Mouse (Mus musculus) heart, embryonic 14.5 days (tissue): Measurements from ENCODE around the gene Hebp1. TPM values are rescaled to one million over a fixed set of nuclear protein-coding genes. Genes with fewer than 3 reads are reported as not detected.

Experiments used
- ATAC-seq: fragments of 200-750 bp; cut with Nextera tagmentation; 2 replicates; pipeline ENCODE4 v1.8.0; 2017; ENCODE audit warnings: low read depth, moderate TSS enrichment; ENCODE audit not compliant: insufficient number of reproducible peaks, insufficient read depth, low FRiP score
- H3K27ac ChIP-seq, 2 experiments: fragments of 200-500 bp in 1 of 2; fragments of 300-500 bp in 1 of 2; sonication (generic) in 1 of 2; replicated peaks in 1 of 2; 2 replicates each; pipeline ENCODE4 v1.5.1; 2012 to 2014; ENCODE audit warnings: low read depth in 2 of 2, low read length in 2 of 2, control low read depth in 1 of 2, mild to moderate bottlenecking in 1 of 2, mixed read lengths in 1 of 2; ENCODE audit not compliant: control insufficient read depth in 1 of 2, insufficient read depth in 1 of 2
- H3K27me3 ChIP-seq: fragments of 300-500 bp; sonication (generic); 2 replicates; pipeline ENCODE4 v1.6.1; 2014; ENCODE audit warnings: mild to moderate bottlenecking, low read length, control low read depth; ENCODE audit not compliant: control insufficient read depth, insufficient read depth
- H3K36me3 ChIP-seq: fragments of 300-500 bp; sonication (generic); 2 replicates; pipeline ENCODE4 v1.6.1; 2014; ENCODE audit warnings: mild to moderate bottlenecking, control low read depth, low read length, mixed read lengths; ENCODE audit not compliant: control insufficient read depth, insufficient read depth
- H3K4me1 ChIP-seq, 2 experiments: fragments of 200-500 bp in 1 of 2; fragments of 300-500 bp in 1 of 2; sonication (generic) in 1 of 2; 2 replicates each; pipeline ENCODE4 v1.6.1; 2012 to 2014; ENCODE audit warnings: low read length in 2 of 2, control low read depth in 1 of 2, mixed read lengths in 1 of 2; ENCODE audit not compliant: control insufficient read depth in 2 of 2, insufficient read depth in 2 of 2
- H3K4me2 ChIP-seq: fragments of 300-500 bp; sonication (generic); 2 replicates; pipeline ENCODE4 v1.6.1; 2014; ENCODE audit warnings: mild to moderate bottlenecking, low read length
- H3K4me3 ChIP-seq, 2 experiments: fragments of 200-500 bp in 1 of 2; fragments of 300-500 bp in 1 of 2; sonication (generic) in 1 of 2; 2 replicates each; pipeline ENCODE4 v1.5.1; 2012 to 2014; ENCODE audit warnings: low read length in 2 of 2, mild to moderate bottlenecking in 2 of 2, control low read depth in 1 of 2, low read depth in 1 of 2, moderate library complexity in 1 of 2; ENCODE audit not compliant: control insufficient read depth in 1 of 2, insufficient read depth in 1 of 2
- H3K9ac ChIP-seq: fragments of 300-500 bp; sonication (generic); 2 replicates; pipeline ENCODE4 v1.6.1; 2014; ENCODE audit warnings: mild to moderate bottlenecking, low read length
- H3K9me3 ChIP-seq: fragments of 300-500 bp; sonication (generic); 2 replicates; pipeline ENCODE4 v1.6.1; 2016; ENCODE audit warnings: low read length, control low read depth; ENCODE audit not compliant: control insufficient read depth
- WGBS: fragments of 180-500 bp; shearing (Covaris S2); extraction: QIAGEN DNeasy Blood & Tissue Kit; methylation state at CpG from one replicate; pipeline ENCODE4 v1.1.7; 2014; 5-methylcytosine and 5-hydroxymethylcytosine counted together
- polyA plus RNA-seq: library from polyadenylated mRNA; unstranded; fragments of >200 nt; fragmentation: Nextera tagmentation; extraction: Ambion mirVana; gene quantifications from 2 replicates; pipeline ENCODE4 v1.2.1, GENCODE M21; 2014

Hebp1 gene
- polyA plus RNA-seq, 1 experiment from 2014 or later = 9.2 TPM

DNA sequence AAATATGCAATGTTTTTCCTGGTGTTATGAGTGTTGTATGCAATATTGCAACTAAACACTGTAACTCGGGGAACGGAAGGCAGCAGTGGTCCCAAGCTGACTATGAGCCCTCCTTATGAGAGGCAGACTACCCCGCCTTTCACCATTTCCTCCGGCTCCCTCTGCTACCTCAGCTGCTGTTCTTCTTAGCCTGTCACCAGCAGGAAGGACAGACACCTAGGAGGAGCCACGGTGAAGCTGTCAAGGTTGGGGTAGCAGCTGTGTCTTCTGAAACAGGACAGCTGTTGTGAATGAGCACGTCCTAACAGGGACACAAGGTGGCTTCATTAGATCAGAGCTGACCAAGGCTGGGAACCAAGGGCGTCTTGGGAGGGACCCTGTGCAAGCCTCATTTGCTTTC, 59.6 kb downstream of the Hebp1 start:
- 60% methylated on average over 7 of the region's 7 CpGs for WGBS
- Histone ChIP-seq H3K9me3 (no peaks in the 10 kb centered on the region), H3K27me3 (no peaks in the 10 kb centered on the region), H3K4me2 (no peak overlapping the region), H3K27ac (no peak overlapping the region; a peak in 1 of 4 replicates), H3K36me3 (no peaks in the 10 kb centered on the region), H3K4me1 (peaks cover 10 to 16% of the 10 kb centered on the region in 2 experiments), H3K9ac (no peak overlapping the region), H3K4me3 (no peak overlapping the region)
- peak; percentile 38; the same call in 1 of the 2 replicates for ATAC-seq

DNA sequence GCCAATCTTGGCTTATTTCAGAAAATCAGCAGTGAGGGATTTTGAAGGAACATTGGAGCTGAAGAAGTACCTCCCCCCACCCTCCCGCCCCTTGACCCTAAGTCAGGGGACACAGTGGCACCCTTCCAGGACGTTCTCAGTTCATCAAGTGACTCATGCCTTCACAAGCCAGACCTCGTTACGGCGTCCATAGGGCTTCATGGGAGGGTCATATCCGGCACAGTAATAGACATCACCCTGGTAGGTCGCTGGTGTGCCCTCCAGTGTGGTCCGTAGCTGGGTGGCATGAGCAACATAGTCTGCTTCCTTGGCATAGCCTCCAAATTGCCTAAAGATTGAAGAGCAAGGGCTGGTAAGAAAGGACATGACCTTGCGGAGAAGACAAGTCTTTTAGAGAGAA, 60.1 kb downstream of the Hebp1 start:
- Histone ChIP-seq H3K36me3 (no peaks in the 10 kb centered on the region), H3K9ac (no peak overlapping the region), H3K4me1 (peaks cover 10 to 16% of the 10 kb centered on the region in 2 experiments), H3K27ac (no peak overlapping the region; a peak in 1 of 4 replicates), H3K4me3 (no peak overlapping the region), H3K9me3 (no peaks in the 10 kb centered on the region), H3K4me2 (no peak overlapping the region), H3K27me3 (no peaks in the 10 kb centered on the region)
- 76% methylated on average over 9 of the region's 9 CpGs for WGBS
- ATAC-seq = no peak

DNA sequence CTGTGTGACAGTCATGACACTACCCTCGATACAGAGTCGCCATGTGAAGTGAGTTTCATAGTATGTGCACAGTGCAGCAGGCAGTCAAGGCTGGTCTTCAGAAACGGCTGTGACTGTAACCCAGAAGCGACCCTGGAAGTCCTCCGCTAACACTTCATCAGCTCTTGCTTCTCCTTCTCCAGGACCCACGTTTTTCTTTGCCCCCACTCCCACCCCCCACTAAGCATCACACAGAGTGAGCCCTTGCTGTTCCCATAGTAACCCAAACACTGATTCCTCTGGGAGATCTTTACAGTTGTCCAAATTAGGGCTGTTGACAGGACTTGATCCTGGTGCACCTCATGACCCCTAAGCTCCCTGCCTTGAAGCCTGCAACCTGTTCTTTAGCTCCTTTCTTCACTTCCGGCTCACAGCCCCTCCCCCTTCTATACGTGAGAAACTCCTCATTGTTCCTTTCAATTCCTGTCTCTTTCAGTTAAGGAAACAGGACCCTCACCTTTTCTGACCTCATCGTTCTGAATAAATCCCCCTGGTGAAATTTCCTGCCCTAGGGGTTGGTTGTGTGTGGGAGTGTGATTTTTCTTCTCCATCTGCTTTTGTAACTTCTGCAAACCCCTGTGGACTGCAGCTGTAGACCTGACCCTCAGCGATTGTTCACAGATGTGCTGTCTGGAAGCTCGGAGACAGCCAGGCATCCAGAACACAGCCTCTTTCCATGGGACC, 61.2 kb downstream of the Hebp1 start:
- Histone ChIP-seq H3K27ac (peak overlapping the region; percentile 1 to 35; a peak in 2 of 4 replicates), H3K4me3 (no peak overlapping the region), H3K27me3 (no peaks in the 10 kb centered on the region), H3K9me3 (no peaks in the 10 kb centered on the region), H3K36me3 (no peaks in the 10 kb centered on the region), H3K4me1 (peaks cover 8 to 15% of the 10 kb centered on the region in 2 experiments), H3K9ac (0 out of 2 replicates have a peak overlapping the region, but pooled peaks have one; percentile 2), H3K4me2 (peak overlapping the region; percentile 23)
- ATAC-seq = no peak
- WGBS = 24% methylated on average over 11 of the region's 11 CpGs

DNA sequence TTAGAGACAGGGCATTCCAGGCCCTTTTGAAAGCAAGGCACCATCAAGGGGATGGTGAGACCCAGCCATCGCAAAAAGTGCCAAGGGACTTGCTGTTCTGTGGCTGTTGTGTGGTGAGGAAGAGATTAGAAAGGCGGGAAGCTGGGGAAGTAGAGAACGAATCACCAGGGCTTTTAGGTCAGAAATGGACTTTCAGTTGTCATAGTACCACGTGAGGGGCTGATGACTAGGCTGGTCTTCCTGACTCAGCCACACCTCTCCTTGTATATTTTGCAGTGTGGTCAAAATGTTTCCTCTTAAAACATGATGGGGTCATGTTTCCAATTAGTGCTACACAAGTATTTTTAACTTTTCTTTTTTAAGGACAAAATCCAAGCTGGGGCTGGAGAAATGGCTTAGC, 62.1 kb downstream of the Hebp1 start:
- Histone ChIP-seq H3K27ac (no peak overlapping the region), H3K36me3 (no peaks in the 10 kb centered on the region), H3K9ac (no peak overlapping the region), H3K4me2 (no peak overlapping the region), H3K9me3 (no peaks in the 10 kb centered on the region), H3K27me3 (no peaks in the 10 kb centered on the region), H3K4me1 (peaks cover 5 to 10% of the 10 kb centered on the region in 2 experiments), H3K4me3 (no peak overlapping the region)
- 72% methylated on average over 4 of the region's 4 CpGs for WGBS
- ATAC-seq = no peak

DNA sequence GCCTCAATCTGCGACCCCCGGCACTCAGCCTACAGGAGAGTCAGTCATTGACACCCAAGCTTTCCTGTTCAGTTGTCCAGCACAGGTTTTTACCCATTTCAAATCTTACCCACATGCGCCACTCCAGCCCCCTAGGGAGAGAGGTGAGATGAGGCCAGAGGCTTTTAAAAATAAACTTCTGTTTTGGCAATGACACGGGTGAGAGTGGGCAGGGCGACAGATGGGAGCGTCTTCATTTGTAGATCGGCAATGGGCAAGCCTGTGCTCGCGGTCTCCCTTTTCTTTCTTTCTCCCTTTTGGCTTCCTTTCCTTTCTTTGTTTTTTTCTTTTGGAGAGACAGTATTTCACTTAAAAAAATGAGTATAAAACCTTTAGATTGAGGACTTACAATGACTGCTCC, 64.3 kb downstream of the Hebp1 start:
- H3K36me3 ChIP-seq = no peaks in the 10 kb centered on the region
- H3K9me3 ChIP-seq = no peaks in the 10 kb centered on the region
- peaks cover 5 to 10% of the 10 kb centered on the region in 2 experiments for H3K4me1 ChIP-seq
- H3K27ac ChIP-seq = no peak overlapping the region
- H3K27me3 ChIP-seq = no peaks in the 10 kb centered on the region
- 92% methylated on average over 9 of the region's 9 CpGs for WGBS
- ATAC-seq = no peak
- H3K4me3 ChIP-seq = no peak overlapping the region
- no peak overlapping the region for H3K9ac ChIP-seq
- no peak overlapping the region for H3K4me2 ChIP-seq

DNA sequence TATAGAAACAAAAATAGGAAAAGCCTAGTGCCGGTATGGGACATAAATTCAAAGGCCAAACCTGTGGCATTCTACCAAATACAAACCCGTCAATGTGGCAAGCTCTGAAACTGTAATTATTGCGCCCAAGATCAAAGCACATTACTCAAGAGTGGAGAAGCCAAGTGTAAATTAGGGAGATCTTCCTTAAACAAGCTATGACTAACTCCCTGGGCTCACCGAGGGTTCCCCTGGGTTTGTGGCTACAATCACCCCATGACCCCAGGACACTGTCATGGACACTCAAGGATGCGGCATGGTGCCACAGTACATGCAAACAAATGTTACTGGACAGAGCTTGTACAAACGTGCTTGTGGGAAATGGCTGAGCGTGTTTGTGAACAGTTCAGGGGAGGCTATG, 64.7 kb downstream of the Hebp1 start:
- Histone ChIP-seq H3K4me3 (no peak overlapping the region), H3K4me2 (no peak overlapping the region), H3K27ac (no peak overlapping the region), H3K36me3 (no peaks in the 10 kb centered on the region), H3K27me3 (no peaks in the 10 kb centered on the region), H3K4me1 (peaks cover 5 to 10% of the 10 kb centered on the region in 2 experiments), H3K9me3 (no peaks in the 10 kb centered on the region), H3K9ac (no peak overlapping the region)
- 90% methylated on average over 7 of the region's 7 CpGs for WGBS
- no peak for ATAC-seq

DNA sequence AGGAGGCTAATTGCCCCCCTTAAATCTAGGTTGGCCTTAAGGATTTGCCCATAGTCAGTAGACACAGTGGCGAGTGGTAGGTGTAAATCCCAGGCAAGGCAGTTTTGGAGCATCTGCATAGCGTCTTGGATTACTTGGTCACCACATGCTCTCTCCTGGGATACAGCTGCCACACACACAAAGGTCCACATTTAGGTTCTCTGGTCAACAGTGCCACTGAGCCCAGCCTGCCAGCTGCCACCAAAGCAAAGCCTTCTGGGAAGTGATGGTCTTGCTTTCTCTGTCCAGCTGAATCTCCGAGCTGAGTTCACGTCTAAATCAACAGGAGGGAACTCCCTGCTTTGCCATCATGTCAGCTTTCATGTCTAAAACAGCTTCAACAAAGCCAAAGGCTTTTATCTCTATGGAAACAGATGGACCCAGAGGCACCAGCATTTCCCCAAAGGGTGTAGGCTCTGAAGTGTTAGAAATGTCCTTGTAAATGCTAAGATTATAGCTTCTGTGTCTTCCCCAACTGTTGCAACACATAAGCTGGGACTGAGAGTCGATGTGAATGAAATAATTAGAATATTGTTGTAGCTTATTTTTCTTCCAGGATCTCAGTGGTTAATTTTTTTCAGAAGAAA, 73.0 kb downstream of the Hebp1 start:
- Histone ChIP-seq H3K9ac (no peak overlapping the region), H3K27ac (no peak overlapping the region), H3K9me3 (no peaks in the 10 kb centered on the region), H3K36me3 (no peaks in the 10 kb centered on the region), H3K4me1 (no peaks in the 10 kb centered on the region), H3K4me3 (no peak overlapping the region), H3K27me3 (no peaks in the 10 kb centered on the region), H3K4me2 (no peak overlapping the region)
- no peak for ATAC-seq
- 64% methylated on average over 5 of the region's 5 CpGs for WGBS
